Mouse (Mus musculus): ENCODE data around the gene Vill.

Gene Vill

DNA sequence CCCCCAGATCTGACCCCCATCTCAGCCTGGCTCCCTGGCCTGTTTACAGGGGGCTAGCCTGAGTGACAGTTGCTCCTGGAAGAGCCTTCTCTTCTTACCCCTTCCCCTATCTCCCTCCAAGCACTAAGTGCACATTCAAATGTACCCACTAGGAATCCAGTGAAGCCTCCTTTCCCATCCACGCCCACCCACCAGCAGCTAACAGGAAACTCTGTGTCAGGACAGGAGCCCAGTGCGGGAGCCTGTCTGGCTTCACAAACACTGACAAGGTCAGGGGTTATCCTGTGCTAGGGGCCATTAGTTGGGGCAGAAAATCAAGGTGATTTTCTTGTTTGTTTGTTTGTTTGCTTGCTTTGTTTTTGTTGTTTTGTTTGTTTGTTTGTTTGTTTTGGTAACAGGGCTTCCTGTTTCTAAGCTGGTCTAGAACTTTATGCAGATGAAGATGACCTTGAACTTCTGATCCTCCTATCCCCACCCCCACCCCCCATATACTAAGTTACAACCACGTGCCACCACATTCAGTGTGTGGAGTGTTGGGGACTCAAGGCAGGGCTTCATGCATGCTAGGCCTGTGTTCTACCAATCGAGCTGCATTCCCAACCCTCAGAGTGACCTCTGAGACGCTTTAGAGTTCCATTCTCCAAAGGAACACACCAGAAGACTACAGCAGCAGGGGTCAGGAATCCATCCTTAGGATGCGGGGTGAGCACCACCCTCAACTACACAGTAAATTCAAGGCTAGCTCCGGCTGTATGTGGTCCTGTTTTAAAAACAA lies 30.3 kb downstream of the Vill start:
- no peak for DNase-seq

- no peak for DNase-seq
Measured at GRCm38 (mm10) chr9:119083966-119084365, 31.4 kb downstream of the Vill start.

DNA sequence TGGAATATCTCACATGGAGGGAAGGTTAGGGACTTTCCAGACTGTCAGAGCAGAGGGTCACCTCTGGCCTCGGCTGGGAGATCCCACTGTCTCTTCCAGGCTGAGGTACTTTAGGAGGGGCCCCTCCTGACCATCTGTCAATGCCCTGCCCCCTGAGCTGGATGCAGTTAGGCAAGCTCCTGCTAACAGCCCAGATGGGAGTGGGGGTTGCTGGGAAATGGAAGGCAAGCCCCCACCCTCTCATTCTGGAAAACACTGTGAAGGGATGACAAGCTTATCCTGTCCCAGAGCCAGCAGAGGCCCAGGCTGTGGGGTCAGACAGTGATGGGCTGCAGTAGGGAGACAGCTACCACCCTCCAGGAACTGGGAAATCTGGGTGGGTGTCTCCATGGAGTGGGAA lies 33.9 kb downstream of the Vill start:
- no peak for DNase-seq

DNA sequence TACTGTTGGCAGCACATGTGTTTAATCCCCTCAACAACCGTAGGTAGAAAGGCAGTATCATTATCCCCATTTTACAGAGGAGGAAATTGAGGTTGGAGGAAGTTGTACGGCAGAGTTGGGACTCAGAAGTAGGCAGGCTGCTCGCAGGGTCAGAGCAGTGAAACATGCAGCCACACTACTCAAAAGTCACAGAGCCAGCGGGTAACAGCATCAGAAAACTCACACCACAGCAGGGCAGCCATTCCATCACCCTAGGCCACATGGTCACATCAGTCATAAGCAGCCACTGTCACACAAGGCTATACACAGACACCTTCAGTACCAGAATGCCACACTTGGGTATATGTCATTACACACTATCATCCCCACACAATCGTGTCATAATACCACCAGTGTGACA lies 34.7 kb downstream of the Vill start:
- no peak for DNase-seq

GRCm38 (mm10) chr9:119088148-119088801 lies 35.7 kb downstream of the Vill start:
- DNase-seq: peak; percentile 49 to 71

DNA sequence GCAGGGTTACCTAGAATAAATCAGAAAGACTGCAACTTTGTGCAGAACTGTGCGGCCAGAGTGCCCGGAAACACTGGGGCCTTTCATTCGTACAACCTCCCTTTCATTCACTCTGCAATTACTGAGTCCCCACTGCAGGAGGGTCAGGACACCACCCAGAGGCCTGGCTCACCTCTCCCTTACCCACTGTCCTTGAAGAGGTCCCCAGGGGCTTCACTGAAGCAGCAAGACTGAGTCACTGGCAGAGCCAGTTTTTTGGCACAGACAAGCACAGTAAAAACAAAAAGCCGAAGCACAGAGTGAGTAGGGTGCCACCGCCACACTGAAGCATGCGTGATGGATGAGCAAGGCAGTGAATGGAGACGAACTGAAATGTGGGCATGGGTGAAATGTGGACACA lies 36.9 kb downstream of the Vill start:
- DNase-seq: no peak

- DNase-seq: no peak
Measured at GRCm38 (mm10) chr9:119090462-119090861, 37.9 kb downstream of the Vill start.

DNA sequence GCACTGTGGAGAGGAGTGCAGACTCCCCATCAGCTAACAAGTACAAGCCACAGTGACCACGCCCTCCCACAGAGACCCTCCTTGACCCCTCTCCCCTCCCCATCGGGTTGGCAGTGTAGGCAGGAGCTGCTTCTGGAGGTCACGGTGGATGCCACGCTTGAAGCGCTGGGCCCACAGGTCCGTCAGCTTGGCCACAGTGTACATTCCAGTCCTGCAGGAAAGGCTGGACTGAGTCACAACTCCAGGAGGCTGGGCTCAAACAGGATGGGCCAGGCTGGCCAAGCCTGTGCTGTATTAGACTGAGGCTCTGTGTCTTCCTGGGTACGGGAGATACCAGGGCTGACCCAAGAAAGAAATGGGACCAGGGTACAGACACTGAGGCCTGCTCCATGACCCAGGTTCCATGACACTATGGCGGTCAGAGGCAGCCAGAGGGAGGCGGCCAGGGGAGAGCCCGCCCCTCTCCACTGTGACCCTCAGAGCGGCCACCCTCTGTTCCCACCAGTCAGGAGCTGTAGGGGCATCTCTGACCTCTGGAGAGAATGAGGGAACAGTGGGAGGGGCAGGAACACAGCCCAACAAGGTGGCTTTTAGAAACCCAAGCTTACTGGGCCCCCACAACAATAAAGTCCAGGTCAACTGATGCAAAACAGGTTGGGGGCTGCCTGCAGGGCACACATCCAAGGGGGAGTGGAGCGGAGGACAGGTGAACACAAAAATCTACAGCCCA lies 39.2 kb downstream of the Vill start:
- no peak for DNase-seq

GRCm38 (mm10) chr9:119092473-119093418 lies 40.2 kb downstream of the Vill start:
- DNase-seq: peak; percentile 12 to 40

- DNase-seq: peak; percentile 48 to 65
Measured at GRCm38 (mm10) chr9:119093419-119094295, 41.1 kb downstream of the Vill start, which contains the start of gene Plcd1. TSS of gene Plcd1 (minus strand) at chr9:119093502.

DNA sequence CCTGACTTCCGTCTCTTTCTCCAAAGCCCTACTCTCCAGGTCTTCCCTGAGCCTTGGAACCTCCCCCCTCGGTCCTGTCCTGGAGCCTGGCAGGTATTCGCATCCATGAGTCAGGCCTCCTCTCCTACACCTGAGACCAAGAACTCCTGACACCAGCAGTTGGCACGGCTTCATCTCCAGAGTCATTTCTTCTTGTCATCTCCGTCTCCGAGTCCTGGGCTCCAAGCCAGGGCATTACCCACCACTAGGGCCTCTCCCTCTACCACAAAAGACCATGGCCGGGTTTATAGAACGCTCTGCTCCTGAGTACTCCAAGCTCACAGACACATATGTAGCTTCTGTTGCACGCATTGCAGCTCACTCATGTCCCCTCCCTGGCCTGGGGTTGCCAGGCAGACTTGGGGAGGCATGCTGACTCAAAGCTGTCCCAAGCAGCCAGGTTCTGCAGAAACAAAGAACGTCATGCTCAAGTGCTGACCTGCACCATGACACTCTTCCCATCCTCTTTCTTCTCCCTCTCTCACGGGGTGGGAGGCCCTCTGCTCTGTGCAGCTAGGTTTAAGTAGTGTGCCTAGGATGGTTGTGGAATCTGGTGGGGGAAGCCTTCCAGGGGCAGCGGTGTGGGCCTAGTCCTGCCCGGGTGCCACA lies 42.0 kb downstream of the Vill start:
- no peak for DNase-seq

- no peak for DNase-seq
Measured at GRCm38 (mm10) chr9:119100177-119100898, 47.8 kb downstream of the Vill start.

- peak; percentile 18 to 24 for DNase-seq
Measured at GRCm38 (mm10) chr9:119101992-119102782, 49.6 kb downstream of the Vill start, which contains the start of gene Dlec1. TSS of gene Dlec1 (plus strand) at chr9:119102478.

GRCm38 (mm10) chr9:119102783-119103113 lies 50.2 kb downstream of the Vill start:
- no peak for DNase-seq

GRCm38 (mm10) chr9:119107566-119107965 lies 55.0 kb downstream of the Vill start:
- DNase-seq: no peak

DNA sequence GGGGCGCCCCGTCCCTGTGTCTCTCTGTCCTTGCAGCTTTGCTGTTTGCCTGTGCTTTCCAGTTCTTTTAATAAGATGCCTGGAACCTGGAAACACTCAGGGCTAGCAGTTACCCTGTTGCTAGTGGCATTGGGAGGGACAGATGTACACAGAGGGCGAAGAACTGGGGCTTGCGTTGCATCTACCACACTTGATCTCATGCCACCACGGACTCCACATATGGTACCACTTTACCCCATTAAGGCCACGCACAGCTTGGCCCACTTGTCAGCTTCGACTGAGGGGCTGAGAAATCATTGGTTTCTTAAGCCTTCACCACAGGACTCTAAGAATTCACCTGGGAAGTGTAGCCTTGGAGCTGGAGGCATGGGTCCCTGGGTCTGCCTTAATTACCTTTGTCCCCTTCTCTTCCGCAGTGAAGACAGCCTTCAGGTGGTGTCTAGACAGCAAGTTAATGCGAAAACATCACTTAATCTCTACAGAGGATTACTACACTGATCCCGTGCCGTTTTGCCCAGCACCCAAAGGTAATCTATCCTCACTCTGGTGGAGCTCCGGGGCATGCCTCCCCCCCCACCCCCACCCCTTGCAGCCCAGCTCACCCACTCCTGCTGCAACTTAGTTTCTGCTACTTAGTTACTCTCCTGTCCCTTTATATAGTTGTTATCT lies 57.2 kb downstream of the Vill start:
- DNase-seq: no peak

- DNase-seq: no peak
Measured at GRCm38 (mm10) chr9:119110640-119111039, 58.1 kb downstream of the Vill start.

GRCm38 (mm10) chr9:119114911-119115310 lies 62.3 kb downstream of the Vill start:
- no peak for DNase-seq

All from cerebellum, adult 18-20 months (tissue).